Mouse (Mus musculus) spleen, adult 2 months (tissue): ENCODE measurements around the gene Parg. TPM values are rescaled to one million over a fixed set of nuclear protein-coding genes. Genes with fewer than 3 reads are reported as not detected.

Source experiments
- DNase-seq, 2 experiments: peaks; one replicate each; pipeline versions ENCODE4 v3.0.0 to v3.0.0-alpha.2; 2012 to 2021; ENCODE audit warnings: low spot score in 2 of 2, low read depth in 1 of 2
- H3K27ac ChIP-seq: fragments of 200-500 bp; 2 replicates; pipeline ENCODE4 v1.5.1; 2012; ENCODE audit warnings: low read length, inconsistent platforms; ENCODE audit not compliant: insufficient read depth
- H3K27me3 ChIP-seq: fragments of 200-500 bp; 2 replicates; pipeline ENCODE4 v1.6.1; 2012; ENCODE audit warnings: mild to moderate bottlenecking, moderate library complexity, low read length, inconsistent platforms; ENCODE audit not compliant: control insufficient read depth, insufficient read depth
- H3K36me3 ChIP-seq: fragments of 200-500 bp; 2 replicates; pipeline ENCODE4 v1.6.1; 2012; ENCODE audit warnings: mild to moderate bottlenecking, low read length, inconsistent platforms; ENCODE audit not compliant: control insufficient read depth, insufficient read depth
- H3K4me1 ChIP-seq: fragments of 200-500 bp; 2 replicates; pipeline ENCODE4 v1.6.1; 2011; ENCODE audit warnings: inconsistent platforms; ENCODE audit not compliant: control insufficient read depth, insufficient read depth, insufficient read length
- H3K4me3 ChIP-seq: fragments of 200-500 bp; 2 replicates; pipeline ENCODE4 v1.5.1; 2011; ENCODE audit warnings: mild to moderate bottlenecking, inconsistent platforms; ENCODE audit not compliant: insufficient read depth, insufficient read length; ENCODE audit errors: extremely low read depth
- CTCF ChIP-seq: fragments of 200-500 bp; IDR thresholded peaks from 2 replicates; pipeline ENCODE4 v1.5.1; 2011; ENCODE audit warnings: mild to moderate bottlenecking, inconsistent platforms; ENCODE audit not compliant: insufficient read depth, insufficient read length, insufficient replicate concordance; ENCODE audit errors: extremely low read depth
- POLR2A ChIP-seq: fragments of 200-500 bp; IDR thresholded peaks from 2 replicates; pipeline ENCODE4 v1.6.1; 2011; ENCODE audit warnings: low read depth, low read length, inconsistent platforms
- WGBS: fragments of 180-500 bp; shearing (Covaris S2); methylation state at CpG from one replicate; pipeline ENCODE4 v1.1.7; 2018; 5-methylcytosine and 5-hydroxymethylcytosine counted together
- polyA plus RNA-seq: library from polyadenylated mRNA; depleted of rRNA; stranded (reverse); fragments of >200 nt; gene quantifications from 2 replicates; pipeline ENCODE4 v1.2.3, GENCODE M21; 2012

Parg gene
- polyA plus RNA-seq, 1 experiment: 4.3 TPM

GRCm38 (mm10) chr14:32226601-32227000 lies 24.9 kb downstream of the Parg start:
- Histone ChIP-seq H3K27ac (no peak overlapping the region), H3K36me3 (peaks cover 1% of the 10 kb centered on the region), H3K4me1 (no peaks in the 10 kb centered on the region), H3K4me3 (no peak overlapping the region), H3K27me3 (no peaks in the 10 kb centered on the region)
- no peak for TF ChIP-seq POLR2A
- TF ChIP-seq CTCF: no peak
- no peak for DNase-seq

DNA sequence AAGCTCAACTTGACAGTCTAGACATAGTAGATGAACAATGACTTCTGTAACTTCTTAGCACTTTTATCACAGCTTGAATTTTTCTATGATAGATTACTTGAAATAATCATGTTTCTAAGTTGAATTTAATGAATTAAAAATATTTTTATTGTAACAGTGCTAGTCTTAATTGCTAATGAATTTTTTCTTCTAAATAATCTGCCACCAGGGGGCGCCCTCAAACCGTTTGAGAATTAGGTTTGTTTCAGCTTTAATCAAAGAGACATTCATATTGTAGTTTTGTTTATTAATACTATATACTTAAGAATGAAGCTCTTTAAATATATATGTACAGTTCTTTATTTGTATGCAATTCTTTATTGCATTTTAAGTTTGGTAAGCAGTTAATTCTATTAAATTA lies 27.2 kb downstream of the Parg start:
- Histone ChIP-seq H3K4me1 (no peaks in the 10 kb centered on the region), H3K27ac (no peak overlapping the region), H3K36me3 (peaks cover 2% of the 10 kb centered on the region), H3K4me3 (no peak overlapping the region), H3K27me3 (no peaks in the 10 kb centered on the region)
- TF ChIP-seq CTCF (no peak), POLR2A (no peak)
- peak; percentile 9 to 35 for DNase-seq
- WGBS: 2% methylated on average over 2 of the region's 2 CpGs

GRCm38 (mm10) chr14:32242401-32242800 lies 40.7 kb downstream of the Parg start:
- Histone ChIP-seq H3K27ac (no peak overlapping the region), H3K4me1 (no peaks in the 10 kb centered on the region), H3K36me3 (peaks cover 13% of the 10 kb centered on the region), H3K4me3 (no peak overlapping the region), H3K27me3 (no peaks in the 10 kb centered on the region)
- WGBS: 93% methylated on average over 4 of the region's 4 CpGs
- TF ChIP-seq CTCF (no peak), POLR2A (no peak)
- DNase-seq: no peak

DNA sequence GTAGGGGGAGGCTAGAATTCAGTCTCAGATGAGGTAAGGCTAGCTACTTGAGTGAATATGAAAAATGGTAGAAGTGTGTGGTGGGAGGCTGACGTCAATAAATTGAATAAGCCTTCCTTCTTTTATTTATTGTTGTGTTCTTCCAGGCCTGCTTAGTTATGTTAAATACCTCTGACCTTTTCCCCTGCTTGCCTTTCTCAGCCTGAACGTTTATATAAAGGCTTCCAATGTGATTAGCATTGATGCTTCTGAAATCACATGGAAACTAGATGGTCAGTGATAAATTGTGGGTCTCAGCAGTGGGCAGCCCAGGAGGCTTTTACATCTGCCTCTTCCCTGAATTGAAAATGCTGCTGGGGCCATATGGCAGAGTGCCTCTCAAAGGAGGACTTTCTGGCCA lies 44.3 kb downstream of the Parg start:
- Histone ChIP-seq H3K27ac (no peak overlapping the region), H3K4me3 (no peak overlapping the region), H3K4me1 (no peaks in the 10 kb centered on the region), H3K36me3 (peaks cover 12% of the 10 kb centered on the region), H3K27me3 (no peaks in the 10 kb centered on the region)
- WGBS: 79% methylated on average over 2 of the region's 2 CpGs
- no peak for TF ChIP-seq POLR2A
- no peak for TF ChIP-seq CTCF
- no peak for DNase-seq

DNA sequence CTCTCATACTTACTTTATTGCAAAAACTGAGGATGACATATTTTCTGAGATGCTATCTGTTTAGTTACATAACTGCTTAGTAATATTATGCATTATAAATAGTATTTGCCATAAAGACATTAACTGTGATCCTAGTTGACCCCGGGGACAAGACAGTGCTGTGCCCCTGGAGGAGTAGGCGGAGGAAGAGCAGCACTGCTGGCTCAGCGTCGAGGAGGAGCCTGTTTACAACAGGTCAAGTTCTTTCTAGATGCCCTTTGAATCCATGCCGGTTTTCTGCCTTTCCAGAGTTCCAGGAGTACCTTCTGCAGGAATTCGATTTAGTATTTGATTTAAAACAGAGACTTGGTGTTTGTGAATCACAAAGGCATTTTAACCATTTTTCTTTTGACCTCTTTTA lies 47.9 kb downstream of the Parg start:
- Histone ChIP-seq H3K36me3 (peaks cover 10% of the 10 kb centered on the region; the same call in 1 of the 2 replicates), H3K27ac (no peak overlapping the region), H3K4me3 (no peak overlapping the region), H3K4me1 (no peaks in the 10 kb centered on the region), H3K27me3 (no peaks in the 10 kb centered on the region)
- no peak for DNase-seq
- WGBS: 97% methylated on average over 6 of the region's 6 CpGs
- TF ChIP-seq POLR2A (no peak), CTCF (no peak)

DNA sequence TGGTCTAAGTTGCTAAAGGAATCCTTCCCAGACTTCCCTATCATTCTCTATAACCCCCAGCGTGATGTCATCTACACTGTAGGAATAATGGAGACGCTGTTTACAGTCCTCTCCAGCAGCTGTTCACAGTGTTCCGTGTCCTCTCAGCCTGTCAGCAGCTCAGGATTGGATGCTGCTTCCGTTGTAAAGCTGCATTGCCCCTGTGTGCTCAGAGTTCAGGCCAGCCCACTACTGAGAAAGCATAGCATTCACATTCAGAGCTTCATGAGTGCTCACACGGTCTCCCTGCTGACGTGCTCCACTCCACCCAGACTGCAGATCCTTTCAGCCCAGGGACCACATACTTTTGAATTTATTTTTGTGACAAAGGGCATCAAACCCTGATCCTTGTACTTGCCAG lies 59.1 kb downstream of the Parg start:
- 93% methylated on average over 6 of the region's 6 CpGs for WGBS
- no peaks in the 10 kb centered on the region for H3K4me1 ChIP-seq

DNA sequence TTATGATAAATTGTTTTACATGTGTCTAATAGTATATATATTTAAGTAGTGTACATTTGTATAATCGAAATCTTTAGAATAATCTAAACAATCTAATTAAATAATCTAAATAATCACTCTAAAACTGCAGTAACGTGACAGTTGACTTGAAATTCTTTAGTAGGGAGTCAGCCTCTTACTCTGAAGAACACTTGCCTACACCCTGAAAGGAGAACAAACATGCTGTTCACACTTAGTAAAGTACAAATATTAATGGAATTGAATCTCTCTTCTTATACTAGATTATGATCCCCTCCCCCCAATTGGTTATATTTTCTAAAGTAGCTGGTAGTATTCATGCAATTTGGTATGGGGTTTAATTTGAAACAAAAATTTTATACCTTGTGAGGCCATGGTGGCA lies 60.0 kb downstream of the Parg start:
- TF ChIP-seq POLR2A (no peak), CTCF (no peak)
- 94% methylated on average over 2 of the region's 2 CpGs for WGBS
- H3K4me1 ChIP-seq: no peaks in the 10 kb centered on the region
- no peak for DNase-seq
- H3K27me3 ChIP-seq: no peaks in the 10 kb centered on the region
- no peak overlapping the region for H3K4me3 ChIP-seq
- no peak overlapping the region for H3K27ac ChIP-seq
- peaks cover 24% of the 10 kb centered on the region for H3K36me3 ChIP-seq

More for the DNA sequence above, 59.1 kb downstream of the Parg start:
- Histone ChIP-seq H3K4me3 (no peak overlapping the region), H3K27ac (no peak overlapping the region), H3K36me3 (peaks cover 25% of the 10 kb centered on the region), H3K27me3 (no peaks in the 10 kb centered on the region)
- DNase-seq: no peak
- TF ChIP-seq POLR2A (no peak), CTCF (no peak)
